Mouse (Mus musculus): ENCODE results near the gene Fcrla. TPM values are rescaled to one million over a fixed set of nuclear protein-coding genes. Genes with fewer than 3 reads are reported as not detected.

The Fcrla gene
- total RNA-seq, 2 experiments from 2014 or later = 0.31 TPM; not detected in 1

DNA sequence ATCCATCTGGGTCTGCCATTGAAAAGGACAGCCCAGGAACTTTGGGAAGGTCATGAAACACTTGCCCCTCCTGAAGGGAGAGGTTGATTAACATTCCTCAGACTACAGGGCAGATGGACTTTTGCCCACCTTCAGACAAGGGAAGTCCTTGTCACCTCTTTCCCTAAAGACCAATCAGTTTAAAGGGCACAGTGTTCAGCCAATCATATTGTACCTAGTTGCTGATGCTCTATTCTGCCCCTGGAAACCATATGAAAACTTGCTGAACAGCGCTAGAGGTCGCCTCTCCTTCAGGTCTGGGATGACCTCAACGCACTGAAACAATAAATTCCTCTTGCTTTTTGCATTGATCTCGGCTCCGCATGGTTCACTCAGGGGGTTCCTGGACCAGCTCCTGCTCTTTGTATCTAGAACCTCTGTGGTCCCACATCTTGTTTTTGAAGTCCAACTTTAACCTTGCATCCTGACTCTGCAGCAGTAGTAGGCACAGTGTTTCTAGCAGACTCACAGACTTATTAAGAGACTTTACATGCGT lies 6.1 kb upstream of the Fcrla start:
- intact Hi-C loops (cut with DNase I; ENCODE audit: low total_unique reads) = no loop called here
- DNase-seq = no peak

- intact Hi-C loops (cut with DNase I; ENCODE audit: low total_unique reads) = no loop called here
- no peak for DNase-seq
Observed at GRCm38 (mm10) chr1:170932043-170932442, 4.7 kb upstream of the Fcrla start.

DNA sequence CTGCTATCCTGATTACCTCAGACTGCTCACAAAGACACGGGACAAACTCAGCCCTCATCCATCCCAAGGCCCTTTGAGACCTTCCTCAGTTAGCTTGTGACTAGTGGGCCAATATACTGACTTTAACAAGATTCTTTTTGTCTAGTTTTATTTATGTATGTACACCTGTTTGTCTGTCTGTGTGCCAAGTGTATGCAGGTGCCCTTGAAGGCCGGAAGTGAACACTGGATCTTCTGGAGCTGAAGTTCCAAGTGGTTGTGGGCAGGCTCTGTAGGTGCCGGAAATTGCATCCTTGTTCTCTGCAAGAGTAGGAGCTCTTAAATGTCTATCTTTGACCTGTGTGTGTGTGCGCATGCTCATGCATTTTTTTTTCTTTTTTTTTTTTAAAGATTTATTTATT lies 1.9 kb upstream of the Fcrla start:
- intact Hi-C loops (cut with DNase I; ENCODE audit: low total_unique reads) = no loop called here
- DNase-seq = no peak

GRCm38 (mm10) chr1:170928467-170928866 lies 1.1 kb upstream of the Fcrla start:
- DNase-seq = no peak
- intact Hi-C loops (cut with DNase I; ENCODE audit: low total_unique reads) = no loop called here

DNA sequence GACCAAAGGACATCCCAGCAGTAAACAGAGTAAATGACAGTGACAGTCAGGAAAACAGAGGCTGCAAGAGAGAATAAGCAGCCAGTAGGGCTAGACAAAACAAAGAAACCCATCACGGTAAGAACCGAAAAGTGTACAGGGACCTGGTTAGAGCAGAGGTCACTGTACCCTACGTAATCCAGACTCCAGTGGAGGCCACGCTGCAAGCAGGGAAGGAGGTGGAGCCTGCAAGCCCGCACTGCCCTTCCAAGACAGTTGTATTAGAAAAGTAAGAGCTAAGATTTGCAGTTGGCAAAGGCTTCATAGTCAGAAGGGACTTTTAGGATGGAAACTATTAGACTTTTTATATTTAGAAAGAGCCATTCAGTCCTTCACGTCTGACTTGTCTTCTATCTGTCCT lies 442 bp downstream of the Fcrla start:
- no peak for DNase-seq
- intact Hi-C loops (cut with DNase I; ENCODE audit: low total_unique reads) = no loop called here

GRCm38 (mm10) chr1:170924485-170924884 lies 2.9 kb downstream of the Fcrla start:
- intact Hi-C loops (cut with DNase I; ENCODE audit: low total_unique reads) = no loop called here
- DNase-seq = no peak

DNA sequence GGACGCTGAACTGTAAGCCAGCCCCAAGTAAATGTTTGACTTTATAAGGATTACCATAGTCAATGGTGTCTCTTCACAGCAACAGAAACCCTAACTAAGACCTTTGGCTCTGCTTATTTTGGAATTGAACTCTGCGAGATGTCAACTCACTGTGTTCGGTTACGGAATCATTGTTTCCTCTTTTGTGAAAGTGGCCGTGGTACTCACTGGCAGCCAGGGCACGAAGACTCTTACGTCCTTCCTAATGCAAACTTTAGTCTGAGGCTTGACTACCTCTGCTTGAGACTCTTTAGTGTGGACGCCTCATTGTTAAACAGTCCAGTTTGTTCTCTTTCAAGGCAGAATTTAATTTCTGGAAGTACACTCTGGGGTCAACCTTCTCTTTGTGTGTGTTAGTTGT lies 8.1 kb downstream of the Fcrla start:
- intact Hi-C loops (cut with DNase I; ENCODE audit: low total_unique reads) = no loop called here
- DNase-seq = no peak

- intact Hi-C loops (cut with DNase I; ENCODE audit: low total_unique reads) = no loop called here
Observed at GRCm38 (mm10) chr1:170915657-170916056, 11.7 kb downstream of the Fcrla start.

DNA sequence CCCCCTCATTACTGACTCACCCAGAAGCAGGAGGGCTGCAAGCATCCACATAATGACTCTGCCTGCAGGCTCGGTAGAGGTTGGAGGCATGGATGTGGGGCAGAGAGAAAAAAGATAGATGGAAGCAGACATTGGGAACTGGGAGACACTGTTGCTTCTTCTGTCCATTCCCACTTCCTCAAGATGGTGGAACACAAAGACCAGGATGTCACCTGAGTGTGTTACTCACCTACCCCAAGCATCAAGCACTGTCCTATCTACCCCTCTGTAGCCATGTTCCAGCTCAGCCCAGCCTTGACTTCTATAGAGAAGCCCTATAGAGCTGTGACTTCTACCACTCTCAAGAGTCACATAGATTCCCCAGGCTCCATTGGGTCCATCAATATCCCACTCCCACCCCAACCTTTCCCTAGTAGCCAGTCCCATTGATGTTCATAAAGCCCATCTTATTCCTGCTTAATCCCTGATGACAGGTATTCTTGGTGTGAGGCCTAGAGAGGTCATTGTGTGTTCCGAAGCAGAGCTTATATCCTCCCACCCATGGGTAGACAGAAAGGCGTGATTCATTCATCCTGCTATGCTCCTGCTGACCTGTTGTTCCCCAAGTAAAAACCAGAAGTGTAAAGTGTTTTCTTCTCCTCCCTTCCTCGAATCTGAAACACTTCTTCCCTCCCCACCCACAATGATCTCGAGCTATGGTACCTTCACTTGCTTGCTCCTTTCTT lies 14.3 kb downstream of the Fcrla start, which contains the start of gene Fcrlb:
Gene Fcrlb, minus strand, starts transcription at position 51 of the 725 bp plus-strand sequence.
- intact Hi-C loops (cut with DNase I; ENCODE audit: low total_unique reads) = no loop called here
- DNase-seq = no peak

More at GRCm38 (mm10) chr1:170915657-170916056, 11.7 kb downstream of the Fcrla start:
- DNase-seq = no peak

DNA sequence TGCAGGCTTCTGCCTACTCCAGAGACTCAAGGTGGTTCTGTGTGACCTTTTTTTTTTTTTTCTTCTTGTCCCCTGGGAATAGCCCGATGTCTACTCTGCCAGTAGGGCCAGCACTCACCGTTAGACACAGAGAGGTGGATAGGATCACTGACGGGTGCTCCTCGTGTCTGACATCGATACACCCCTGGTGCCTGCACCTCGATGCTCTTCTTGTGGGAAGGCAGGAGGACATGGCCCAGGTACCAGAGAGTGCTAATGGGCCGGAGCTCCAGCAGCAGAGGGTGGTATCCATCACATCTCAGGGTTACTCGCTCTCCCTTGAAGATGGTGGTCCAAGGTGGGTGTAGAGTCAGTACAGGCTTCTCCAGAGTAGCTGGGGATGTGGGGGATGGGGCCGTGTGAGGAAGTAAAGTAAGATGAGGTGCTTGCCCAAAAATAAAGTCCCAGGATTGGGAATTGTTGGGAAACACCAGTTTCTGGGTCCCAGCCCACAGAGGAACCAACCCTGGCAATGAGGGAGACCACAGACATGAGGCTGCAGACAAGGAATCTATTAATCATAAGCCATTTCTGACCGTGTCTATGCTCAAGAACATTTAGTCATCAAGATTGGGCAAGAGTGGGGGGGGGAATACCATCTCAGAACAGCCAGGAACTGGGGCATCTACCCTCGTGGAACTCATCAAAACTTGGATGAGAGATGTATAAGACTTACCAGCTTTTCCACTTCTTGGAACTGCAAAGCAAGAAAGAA lies 15.3 kb downstream of the Fcrla start:
- no peak for DNase-seq
- intact Hi-C loops (cut with DNase I; ENCODE audit: low total_unique reads) = no loop called here

DNA sequence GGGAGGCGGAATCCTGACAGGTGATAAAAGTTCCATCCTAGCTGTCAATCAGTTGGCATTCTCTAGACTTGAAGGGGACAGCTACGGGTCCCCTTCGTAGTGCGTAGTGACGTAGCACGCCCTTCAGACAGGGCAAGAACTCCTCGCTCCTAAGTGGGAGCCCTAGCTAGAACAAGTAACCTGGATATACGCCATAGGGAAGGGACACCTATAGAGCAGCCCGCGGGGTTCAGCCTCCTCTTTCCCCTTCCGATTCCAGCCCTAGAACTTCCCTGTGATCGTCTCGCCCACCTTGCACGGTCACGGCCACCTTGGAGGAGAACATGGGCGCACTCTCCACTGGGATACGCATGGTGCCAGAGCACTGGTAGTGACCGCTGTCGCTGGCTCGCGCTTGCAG lies 19.0 kb downstream of the Fcrla start:
- DNase-seq = no peak
- intact Hi-C loops (cut with DNase I; ENCODE audit: low total_unique reads) = no loop called here

- DNase-seq = peak; percentile 21
- intact Hi-C loops (cut with DNase I; ENCODE audit: low total_unique reads) = no loop called here
Observed at GRCm38 (mm10) chr1:170907456-170908191, 19.8 kb downstream of the Fcrla start.

DNA sequence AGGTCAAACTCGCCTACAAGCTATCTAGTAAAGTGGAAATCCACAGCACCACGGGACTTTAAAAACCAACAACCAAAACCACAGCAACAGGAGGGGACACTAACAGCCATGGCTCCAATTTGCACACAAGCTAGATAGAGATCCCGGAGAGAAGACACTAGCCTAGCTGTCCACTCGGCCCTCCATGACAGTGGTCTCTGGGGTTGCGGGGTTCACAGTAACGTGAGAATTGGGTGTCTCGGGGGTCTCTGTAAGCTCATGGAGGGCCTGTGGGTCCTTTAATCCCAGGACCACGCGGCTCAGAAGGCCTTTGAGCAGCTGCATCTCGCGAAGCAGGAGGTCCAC lies 20.3 kb downstream of the Fcrla start:
- DNase-seq = no peak
- intact Hi-C loops (cut with DNase I; ENCODE audit: low total_unique reads) = no loop called here

GRCm38 (mm10) chr1:170903485-170903884 lies 23.9 kb downstream of the Fcrla start:
- DNase-seq = no peak
- intact Hi-C loops (cut with DNase I; ENCODE audit: low total_unique reads) = loop anchor here (2.0 kb wide), 1 partner anchor 91 kb away; no protein-coding TSS in a partner anchor

GRCm38 (mm10) chr1:170901536-170902238 lies 25.7 kb downstream of the Fcrla start:
- DNase-seq = peak; percentile 77
- intact Hi-C loops (cut with DNase I; ENCODE audit: low total_unique reads) = loop anchor here (2.0 kb wide), 1 partner anchor 93 kb away; no protein-coding TSS in a partner anchor

- DNase-seq = no peak
- intact Hi-C loops (cut with DNase I; ENCODE audit: low total_unique reads) = no loop called here
Observed at GRCm38 (mm10) chr1:170900799-170901467, 26.4 kb downstream of the Fcrla start.

- intact Hi-C loops (cut with DNase I; ENCODE audit: low total_unique reads) = no loop called here
- no peak for DNase-seq
Observed at GRCm38 (mm10) chr1:170898413-170899075, 28.8 kb downstream of the Fcrla start.

- intact Hi-C loops (cut with DNase I; ENCODE audit: low total_unique reads) = no loop called here
- no peak for DNase-seq
Observed at GRCm38 (mm10) chr1:170896651-170897281, 30.6 kb downstream of the Fcrla start.

All from gastrocnemius, postnatal 14 days (tissue).